Mouse (Mus musculus): Measurements from ENCODE around the gene Nsd1. TPM values are rescaled to one million over a fixed set of nuclear protein-coding genes. Genes with fewer than 3 reads are reported as not detected.

Gene Nsd1
- polyA plus RNA-seq, 1 experiment from 2014 or later, result 37.4 TPM

DNA sequence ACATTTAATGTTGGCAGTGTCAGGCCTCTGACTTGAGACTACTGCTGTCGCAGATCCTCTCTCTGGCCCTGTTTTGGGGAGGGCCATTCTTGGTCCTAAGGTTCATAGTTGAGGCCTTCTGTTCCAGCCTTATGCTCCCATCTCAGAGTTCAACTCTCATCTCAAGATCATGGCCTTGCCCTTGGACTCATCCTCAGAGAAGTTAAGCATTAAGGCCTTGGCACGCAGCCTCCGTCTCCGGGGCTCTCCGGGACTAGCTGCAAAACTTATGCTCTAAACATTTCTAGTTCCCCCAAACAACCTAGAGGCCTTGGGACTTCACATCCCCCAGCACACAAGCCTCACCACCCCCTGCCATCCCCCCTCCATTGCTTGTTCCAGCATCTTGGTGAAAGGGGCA lies 41.3 kb upstream of the Nsd1 start:
- H3K4me2 ChIP-seq (replicated peaks; ENCODE audit: low read depth), result no peak overlapping the region
- H3K4me3 ChIP-seq (ENCODE audit: low read depth, low read length), result no peak overlapping the region
- ATAC-seq, result no peak
- WGBS, result 83% methylated on average over 5 of the region's 5 CpGs
- no peak for TF ChIP-seq CTCF (IDR thresholded peaks at IDR 0.05; ENCODE audit: low read depth)
- no peak overlapping the region for H3K9ac ChIP-seq (ENCODE audit: low read depth, low read length)
- 0 out of 2 replicates have a peak, but pooled peaks cover 6% of the 10 kb centered on the region for H3K36me3 ChIP-seq (ENCODE audit: control insufficient read depth, insufficient read depth)
- no peaks in the 10 kb centered on the region for H3K4me1 ChIP-seq (replicated peaks; ENCODE audit: control insufficient read depth, insufficient read depth, low read length)
- H3K27me3 ChIP-seq (replicated peaks; ENCODE audit: control insufficient read depth, insufficient read depth, low read length), result no peaks in the 10 kb centered on the region
- H3K9me3 ChIP-seq (ENCODE audit: control insufficient read depth), result no peaks in the 10 kb centered on the region
- no peak overlapping the region for H3K27ac ChIP-seq (ENCODE audit: low read depth, low read length)

DNA sequence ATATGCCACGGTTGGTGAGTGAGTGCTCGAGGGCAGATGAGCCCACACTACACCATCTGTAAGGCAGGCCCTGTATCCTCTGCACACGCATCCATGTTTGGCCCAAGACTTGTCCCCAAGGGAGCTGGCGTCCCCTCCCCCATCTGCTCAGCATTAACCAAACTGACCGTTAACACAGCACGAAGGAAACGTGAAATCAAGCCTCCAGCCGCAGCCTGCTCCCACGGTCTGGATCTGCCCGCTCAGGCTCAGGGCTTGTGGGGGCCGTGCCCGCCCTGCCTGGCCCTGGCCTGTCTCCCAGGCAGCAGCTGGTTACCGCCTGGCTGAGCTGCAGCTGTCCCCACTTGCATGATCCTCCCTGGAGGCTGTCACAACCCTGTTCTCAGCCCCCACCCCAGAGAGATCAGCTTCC lies 40.6 kb upstream of the Nsd1 start:
- H3K9me3 ChIP-seq (ENCODE audit: control insufficient read depth), result no peaks in the 10 kb centered on the region
- no peak overlapping the region for H3K9ac ChIP-seq (ENCODE audit: low read depth, low read length)
- no peaks in the 10 kb centered on the region for H3K4me1 ChIP-seq (replicated peaks; ENCODE audit: control insufficient read depth, insufficient read depth, low read length)
- no peaks in the 10 kb centered on the region for H3K27me3 ChIP-seq (replicated peaks; ENCODE audit: control insufficient read depth, insufficient read depth, low read length)
- H3K4me2 ChIP-seq (replicated peaks; ENCODE audit: low read depth), result no peak overlapping the region
- H3K27ac ChIP-seq (ENCODE audit: low read depth, low read length), result no peak overlapping the region
- TF ChIP-seq CTCF (IDR thresholded peaks at IDR 0.05; ENCODE audit: low read depth), result no peak
- WGBS, result 64% methylated on average over 13 of the region's 13 CpGs
- H3K4me3 ChIP-seq (ENCODE audit: low read depth, low read length), result no peak overlapping the region
- ATAC-seq, result no peak
- 0 out of 2 replicates have a peak, but pooled peaks cover 6% of the 10 kb centered on the region for H3K36me3 ChIP-seq (ENCODE audit: control insufficient read depth, insufficient read depth)

GRCm38 (mm10) chr13:55171517-55172335 lies 37.9 kb upstream of the Nsd1 start:
- Histone ChIP-seq H3K4me1 (replicated peaks; ENCODE audit: control insufficient read depth, insufficient read depth, low read length) (no peaks in the 10 kb centered on the region), H3K36me3 (ENCODE audit: control insufficient read depth, insufficient read depth) (no peaks in the 10 kb centered on the region), H3K9ac (ENCODE audit: low read depth, low read length) (no peak overlapping the region), H3K27ac (ENCODE audit: low read depth, low read length) (no peak overlapping the region; the same call in 1 of the 2 replicates), H3K4me2 (replicated peaks; ENCODE audit: low read depth) (peak overlapping the region; percentile 55), H3K4me3 (ENCODE audit: low read depth, low read length) (peak overlapping the region; percentile 15; the same call in 1 of the 2 replicates), H3K27me3 (replicated peaks; ENCODE audit: control insufficient read depth, insufficient read depth, low read length) (no peaks in the 10 kb centered on the region), H3K9me3 (ENCODE audit: control insufficient read depth) (no peaks in the 10 kb centered on the region)
- 17% methylated on average over 26 of the region's 26 CpGs for WGBS
- TF ChIP-seq CTCF (IDR thresholded peaks at IDR 0.05; ENCODE audit: low read depth), result no peak
- ATAC-seq, result peak; percentile 45

DNA sequence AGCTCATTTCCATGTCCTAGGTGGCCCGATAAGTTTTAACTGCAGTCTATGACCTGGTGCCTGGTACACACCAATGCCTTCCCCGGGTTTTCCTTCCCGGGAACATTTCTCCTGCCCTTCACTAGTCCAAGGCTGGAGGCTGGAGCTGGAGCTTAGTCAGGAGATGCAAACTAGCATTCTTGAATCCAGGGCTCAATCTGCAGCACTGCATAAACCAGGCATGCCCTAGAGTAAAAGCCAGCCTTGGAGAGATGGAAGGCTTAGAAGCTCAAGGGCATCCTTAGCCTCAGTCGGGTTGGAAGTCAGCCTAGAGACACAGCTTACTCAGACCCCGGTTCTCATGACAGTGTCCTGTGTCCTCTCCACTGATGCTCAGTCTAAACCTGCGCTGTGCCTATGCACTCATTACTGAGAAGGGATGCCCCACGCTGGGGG lies 37.2 kb upstream of the Nsd1 start:
- no peak for ATAC-seq
- no peak overlapping the region for H3K27ac ChIP-seq (ENCODE audit: low read depth, low read length)
- 49% methylated on average over 7 of the region's 7 CpGs for WGBS
- no peak for TF ChIP-seq CTCF (IDR thresholded peaks at IDR 0.05; ENCODE audit: low read depth)
- no peak overlapping the region for H3K9ac ChIP-seq (ENCODE audit: low read depth, low read length)
- no peaks in the 10 kb centered on the region for H3K4me1 ChIP-seq (replicated peaks; ENCODE audit: control insufficient read depth, insufficient read depth, low read length)
- 0 out of 2 replicates have a peak overlapping the region, but pooled peaks have one; percentile 15 for H3K4me3 ChIP-seq (ENCODE audit: low read depth, low read length)
- peak overlapping the region; percentile 55 for H3K4me2 ChIP-seq (replicated peaks; ENCODE audit: low read depth)
- no peaks in the 10 kb centered on the region for H3K36me3 ChIP-seq (ENCODE audit: control insufficient read depth, insufficient read depth)
- H3K27me3 ChIP-seq (replicated peaks; ENCODE audit: control insufficient read depth, insufficient read depth, low read length), result no peaks in the 10 kb centered on the region
- no peaks in the 10 kb centered on the region for H3K9me3 ChIP-seq (ENCODE audit: control insufficient read depth)

DNA sequence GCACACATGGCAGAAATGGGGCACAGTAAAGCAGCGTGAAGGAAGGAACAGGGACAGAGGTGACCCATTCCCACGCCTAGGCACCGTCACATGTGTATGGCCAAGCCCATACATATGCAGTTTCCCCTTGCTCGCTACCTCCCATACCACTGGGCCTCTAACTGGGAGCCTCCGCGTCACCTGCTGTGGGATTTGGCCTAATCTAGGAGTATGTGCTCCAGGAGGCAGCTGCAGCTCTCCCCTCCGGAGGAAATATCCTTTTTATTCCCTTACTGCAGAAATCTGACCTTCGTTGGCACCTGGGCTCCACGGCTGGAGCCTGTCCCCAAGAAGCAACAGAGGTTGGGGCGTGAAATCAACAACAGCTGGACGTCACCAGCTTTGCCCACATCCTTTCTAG lies 35.2 kb upstream of the Nsd1 start:
- Histone ChIP-seq H3K36me3 (ENCODE audit: control insufficient read depth, insufficient read depth) (no peaks in the 10 kb centered on the region), H3K4me3 (ENCODE audit: low read depth, low read length) (no peak overlapping the region), H3K9ac (ENCODE audit: low read depth, low read length) (no peak overlapping the region), H3K4me2 (replicated peaks; ENCODE audit: low read depth) (no peak overlapping the region), H3K9me3 (ENCODE audit: control insufficient read depth) (no peaks in the 10 kb centered on the region), H3K27ac (ENCODE audit: low read depth, low read length) (no peak overlapping the region), H3K27me3 (replicated peaks; ENCODE audit: control insufficient read depth, insufficient read depth, low read length) (no peaks in the 10 kb centered on the region), H3K4me1 (replicated peaks; ENCODE audit: control insufficient read depth, insufficient read depth, low read length) (no peaks in the 10 kb centered on the region)
- WGBS, result 80% methylated on average over 11 of the region's 11 CpGs
- TF ChIP-seq CTCF (IDR thresholded peaks at IDR 0.05; ENCODE audit: low read depth), result no peak
- ATAC-seq, result no peak

DNA sequence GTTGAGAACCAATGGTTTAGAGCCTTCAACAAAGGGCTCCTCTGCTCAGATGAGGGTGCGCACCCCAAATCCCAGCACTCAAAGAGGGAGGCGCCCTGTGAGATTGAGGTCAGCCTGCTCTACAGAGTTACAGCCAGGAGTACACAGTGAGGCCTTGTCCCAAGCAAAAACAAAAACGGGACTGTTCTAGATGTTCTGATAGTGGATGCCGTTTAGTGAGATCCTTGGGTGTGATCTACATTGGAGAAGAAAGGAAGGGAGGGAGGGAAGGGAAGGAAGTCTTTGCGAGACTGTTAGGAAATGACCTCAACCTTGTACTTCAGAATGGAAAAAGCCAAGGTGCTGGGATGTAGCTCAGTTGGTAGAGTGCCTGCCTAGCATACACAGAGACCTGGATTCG lies 33.3 kb upstream of the Nsd1 start:
- TF ChIP-seq CTCF (IDR thresholded peaks at IDR 0.05; ENCODE audit: low read depth), result no peak
- Histone ChIP-seq H3K9me3 (ENCODE audit: control insufficient read depth) (no peaks in the 10 kb centered on the region), H3K4me1 (replicated peaks; ENCODE audit: control insufficient read depth, insufficient read depth, low read length) (no peaks in the 10 kb centered on the region), H3K4me3 (ENCODE audit: low read depth, low read length) (no peak overlapping the region), H3K9ac (ENCODE audit: low read depth, low read length) (no peak overlapping the region), H3K27ac (ENCODE audit: low read depth, low read length) (no peak overlapping the region), H3K4me2 (replicated peaks; ENCODE audit: low read depth) (no peak overlapping the region), H3K27me3 (replicated peaks; ENCODE audit: control insufficient read depth, insufficient read depth, low read length) (no peaks in the 10 kb centered on the region), H3K36me3 (ENCODE audit: control insufficient read depth, insufficient read depth) (no peaks in the 10 kb centered on the region)
- no peak for ATAC-seq
- 82% methylated on average over 6 of the region's 6 CpGs for WGBS

All from intestine, postnatal 0 days (tissue).